Mouse (Mus musculus) stomach, embryonic 16.5 days (tissue): ENCODE measurements at regions not wholly inside any gene's neighbourhood (a gene's known extent, or its start where the extent isn't known, plus 50 kb on each side); places are given as distances from the start of the nearest gene placed in this dataset.
"Not testable (repeated sequence)": the region's sequence is repeated elsewhere in the genome, so short reads cannot be mapped to it uniquely, and the experiment has no call there.

Source experiments
- ATAC-seq: fragments of 200-750 bp; cut with Nextera tagmentation; 2 replicates; pipeline ENCODE4 v1.8.0; 2017; ENCODE audit warnings: moderate number of reproducible peaks, moderate TSS enrichment; ENCODE audit not compliant: insufficient read depth, low FRiP score
- H3K27ac ChIP-seq: fragments of 300-500 bp; sonication (generic); 2 replicates; pipeline ENCODE4 v1.5.1; 2014; ENCODE audit warnings: low read length
- H3K27me3 ChIP-seq: fragments of 300-500 bp; sonication (generic); 2 replicates; pipeline ENCODE4 v1.6.1; 2014; ENCODE audit warnings: low read length, control low read depth, mixed read lengths; ENCODE audit not compliant: control insufficient read depth, insufficient read depth
- H3K36me3 ChIP-seq: fragments of 300-500 bp; sonication (generic); 2 replicates; pipeline ENCODE4 v1.6.1; 2014; ENCODE audit warnings: low read length; ENCODE audit not compliant: control insufficient read depth, insufficient read depth
- H3K4me1 ChIP-seq: fragments of 300-500 bp; sonication (generic); 2 replicates; pipeline ENCODE4 v1.6.1; 2014; ENCODE audit warnings: low read length, control low read depth, mixed read lengths; ENCODE audit not compliant: control insufficient read depth, insufficient read depth
- H3K4me2 ChIP-seq: fragments of 300-500 bp; sonication (generic); 2 replicates; pipeline ENCODE4 v1.6.1; 2014; ENCODE audit warnings: low read depth, low read length, mixed read lengths
- H3K4me3 ChIP-seq: fragments of 300-500 bp; sonication (generic); replicated peaks from 2 replicates; pipeline ENCODE4 v1.5.1; 2014; ENCODE audit warnings: mild to moderate bottlenecking, low read length
- H3K9ac ChIP-seq: fragments of 300-500 bp; sonication (generic); 2 replicates; pipeline ENCODE4 v1.6.1; 2014; ENCODE audit warnings: low read length
- H3K9me3 ChIP-seq: fragments of 300-500 bp; sonication (generic); replicated peaks from 2 replicates; pipeline ENCODE4 v1.6.1; 2016; ENCODE audit warnings: low read length, control low read depth; ENCODE audit not compliant: control insufficient read depth
- WGBS: fragments of 180-500 bp; shearing (Covaris S2); extraction: QIAGEN DNeasy Blood & Tissue Kit; methylation state at CpG from one replicate; pipeline ENCODE4 v1.1.7; 2014; 5-methylcytosine and 5-hydroxymethylcytosine counted together

GRCm38 (mm10) chr14:48583516-48583915, 90.1 kb downstream of the Otx2 start:
- Histone ChIP-seq H3K9ac (no peak overlapping the region), H3K9me3 (no peaks in the 10 kb centered on the region), H3K27me3 (no peaks in the 10 kb centered on the region), H3K27ac (no peak overlapping the region), H3K4me2 (no peak overlapping the region), H3K4me1 (no peaks in the 10 kb centered on the region), H3K36me3 (no peaks in the 10 kb centered on the region), H3K4me3 (no peak overlapping the region)
- WGBS: 78% methylated on average over 3 of the region's 3 CpGs
- ATAC-seq: no peak

GRCm38 (mm10) chr14:48582080-48582479, 91.5 kb downstream of the Otx2 start:
- 89% methylated on average over 1 of the region's 1 CpGs for WGBS
- H3K9me3 ChIP-seq: no peaks in the 10 kb centered on the region
- no peak for ATAC-seq
- H3K9ac ChIP-seq: no peak overlapping the region
- no peaks in the 10 kb centered on the region for H3K36me3 ChIP-seq
- no peaks in the 10 kb centered on the region for H3K27me3 ChIP-seq
- no peak overlapping the region for H3K4me2 ChIP-seq
- no peaks in the 10 kb centered on the region for H3K4me1 ChIP-seq
- H3K27ac ChIP-seq: no peak overlapping the region
- no peak overlapping the region for H3K4me3 ChIP-seq

- H3K4me2 ChIP-seq, H3K9ac ChIP-seq, H3K4me1 ChIP-seq, H3K27me3 ChIP-seq, H3K4me3 ChIP-seq, H3K9me3 ChIP-seq, H3K36me3 ChIP-seq, ATAC-seq, H3K27ac ChIP-seq: not testable (repeated sequence)
- 26% methylated on average over 2 of the region's 2 CpGs for WGBS
Observed at GRCm38 (mm10) chr14:48581308-48581707, 92.3 kb downstream of the Otx2 start.

- no peaks in the 10 kb centered on the region for H3K9me3 ChIP-seq
- H3K4me1 ChIP-seq: no peaks in the 10 kb centered on the region
- no peak overlapping the region for H3K4me3 ChIP-seq
- H3K9ac ChIP-seq: no peak overlapping the region
- H3K36me3 ChIP-seq: no peaks in the 10 kb centered on the region
- 38% methylated on average over 9 of the region's 9 CpGs for WGBS
- H3K27ac ChIP-seq: no peak overlapping the region
- ATAC-seq: no peak
- no peak overlapping the region for H3K4me2 ChIP-seq
- H3K27me3 ChIP-seq: no peaks in the 10 kb centered on the region
Observed at GRCm38 (mm10) chr14:48580396-48580795, 93.2 kb downstream of the Otx2 start.

- no peaks in the 10 kb centered on the region for H3K27me3 ChIP-seq
- no peak overlapping the region for H3K4me2 ChIP-seq
- H3K9me3 ChIP-seq: no peaks in the 10 kb centered on the region
- no peak overlapping the region for H3K27ac ChIP-seq
- H3K36me3 ChIP-seq: no peaks in the 10 kb centered on the region
- no peaks in the 10 kb centered on the region for H3K4me1 ChIP-seq
- no peak for ATAC-seq
- no peak overlapping the region for H3K4me3 ChIP-seq
- 77% methylated on average over 5 of the region's 5 CpGs for WGBS
- H3K9ac ChIP-seq: no peak overlapping the region
Observed at GRCm38 (mm10) chr14:48579985-48580384, 93.6 kb downstream of the Otx2 start.
